Mouse (Mus musculus): ENCODE results near the gene Strada.

DNA sequence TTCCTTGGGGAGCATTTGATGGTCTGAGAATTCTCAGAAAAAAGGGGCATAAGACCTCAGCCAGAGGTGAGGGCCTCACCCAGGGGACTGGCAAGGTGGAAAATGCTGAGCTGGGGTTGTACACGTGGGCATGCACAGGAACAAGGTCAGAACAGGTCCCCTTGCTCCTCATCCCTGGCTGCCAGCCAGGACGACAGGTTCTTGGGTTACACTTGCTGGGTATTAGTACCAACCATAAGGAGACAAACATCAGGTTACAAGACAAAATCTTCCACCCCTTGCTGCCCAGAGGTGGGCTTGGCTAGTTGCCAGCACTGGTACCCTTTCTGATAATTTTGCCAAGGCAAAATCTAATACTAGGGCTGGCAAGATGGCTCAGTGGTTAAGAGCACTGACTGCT is 39.7 kb downstream of the Strada start:
- TF ChIP-seq CTCF (IDR thresholded peaks at IDR 0.05; ENCODE audit: control insufficient read depth, insufficient read depth, insufficient read length) = no peak
- TF ChIP-seq MYOG (IDR thresholded peaks at IDR 0.05; ENCODE audit: control insufficient read depth, extremely low read depth, insufficient read length) = no peak
- no peak for TF ChIP-seq USF1 (IDR thresholded peaks at IDR 0.05; ENCODE audit: low read depth)
- no peak for TF ChIP-seq FOSL1 (IDR thresholded peaks at IDR 0.05; ENCODE audit: insufficient read depth, low read length, poor library complexity, severe bottlenecking)
- TF ChIP-seq MAX (IDR thresholded peaks at IDR 0.05) = no peak
- TF ChIP-seq MYOD1 (IDR thresholded peaks at IDR 0.05; ENCODE audit: control insufficient read depth, insufficient read length, low read depth) = no peak

Measured in C2C12 (cell line).